Mouse (Mus musculus) bone marrow macrophage, adult 2 months (primary cell): ENCODE results near the gene Dpm2.

ENCODE experiments used
- CTCF ChIP-seq: IDR thresholded peaks from 2 replicates; pipeline ENCODE4 v1.5.1; 2012; ENCODE audit warnings: low read depth, mild to moderate bottlenecking, low read length, moderate library complexity
- POLR2A ChIP-seq: IDR thresholded peaks from 2 replicates; pipeline ENCODE4 v1.6.1; 2012; ENCODE audit warnings: mild to moderate bottlenecking, low read depth, low read length, borderline replicate concordance

DNA sequence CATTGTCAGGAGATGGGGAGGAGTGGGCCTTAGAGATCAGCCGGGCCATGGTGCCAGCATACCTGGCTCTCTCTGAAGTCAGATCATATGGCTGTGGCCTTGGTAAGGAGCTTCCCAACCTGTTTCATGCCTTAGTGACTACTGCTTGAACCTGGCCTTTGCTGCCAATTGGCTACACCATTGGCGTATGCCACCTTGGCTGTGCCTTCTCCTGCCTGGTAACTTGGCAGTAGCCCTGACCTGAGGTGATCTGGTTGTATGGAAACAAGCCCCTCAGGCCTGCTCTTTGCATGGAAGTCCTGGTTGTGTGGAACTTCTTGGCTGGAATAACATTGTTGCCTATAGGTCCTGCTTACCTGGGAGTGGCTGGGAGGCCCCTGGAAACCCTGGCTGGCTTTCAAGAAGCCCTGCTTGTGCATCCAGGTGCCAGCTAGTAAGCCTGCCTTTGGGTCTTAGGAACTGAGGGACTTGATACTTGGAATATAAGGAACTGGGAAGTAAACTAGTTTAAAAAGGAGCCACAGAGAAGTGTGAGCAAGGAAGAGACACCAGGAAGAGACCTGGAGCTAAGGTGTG lies 29.2 kb upstream of the Dpm2 start:
- TF ChIP-seq POLR2A (no peak), CTCF (no peak)
